ENCODE assay signal across 31 mouse cellular contexts in genomic region chr10:117342406-117342805, GRCm38 (mm10). TPM values are rescaled to one million over a fixed set of nuclear protein-coding genes. Genes with fewer than 3 reads are reported as not detected.
DNase-seq lines count a peak whose midpoint lies in the region; ATAC-seq and TF ChIP-seq lines count a peak whose summit lies in the region.
"Had no signal": no experiment of that assay in that cellular context is flagged by ENCODE, and none has a peak within 500 bp of the region (broad histone marks: within the 10 kb centered on the region; RNA-seq: fewer than 3 reads in every experiment).

No protein-coding gene starts in this region.

- TF ChIP-seq CTCF in ES-Bruce4 (IDR thresholded peaks at IDR 0.05; ENCODE audit: low read depth, low read length) = no peak

- no peaks in the 10 kb centered on the region for H3K27me3 ChIP-seq in embryonic facial prominence, embryonic 11.5 days (ENCODE audit: control insufficient read depth, insufficient read depth, low read length)
- no peaks in the 10 kb centered on the region for H3K27me3 ChIP-seq in embryonic facial prominence, embryonic 10.5 days (replicated peaks; ENCODE audit: low read depth, poor library complexity, severe bottlenecking)
- no peaks in the 10 kb centered on the region for H3K27me3 ChIP-seq in ES-Bruce4 (ENCODE audit: control insufficient read depth, insufficient read depth, low read length, poor library complexity, severe bottlenecking)
- no peaks in the 10 kb centered on the region for H3K27me3 ChIP-seq in limb, embryonic 14.5 days (ENCODE audit: control insufficient read depth, insufficient read depth, low read length)
- H3K27me3 ChIP-seq in forebrain, embryonic 12.5 days = no peaks in the 10 kb centered on the region
- H3K27me3 ChIP-seq: heart, embryonic 12.5 days; hindbrain, embryonic 13.5 days; kidney, embryonic 15.5 days; liver, embryonic 12.5 days; midbrain, embryonic 15.5 days; neural tube, embryonic 15.5 days; stomach, embryonic 15.5 days had no signal

- H3K9me3 ChIP-seq in embryonic facial prominence, embryonic 11.5 days (replicated peaks; ENCODE audit: control insufficient read depth, low read length) = no peaks in the 10 kb centered on the region
- no peaks in the 10 kb centered on the region for H3K9me3 ChIP-seq in embryonic facial prominence, embryonic 10.5 days
- H3K9me3 ChIP-seq in ES-Bruce4 (replicated peaks; ENCODE audit: control insufficient read depth, insufficient read depth, low read length, poor library complexity, severe bottlenecking) = no peaks in the 10 kb centered on the region
- H3K9me3 ChIP-seq in limb, embryonic 14.5 days (ENCODE audit: control insufficient read depth, low read length) = no peaks in the 10 kb centered on the region
- H3K9me3 ChIP-seq in forebrain, embryonic 12.5 days = no peaks in the 10 kb centered on the region
- H3K9me3 ChIP-seq: forebrain, embryonic 10.5 days; heart, embryonic 12.5 days; hindbrain, embryonic 13.5 days; kidney, embryonic 15.5 days; liver, embryonic 12.5 days; midbrain, embryonic 15.5 days; neural tube, embryonic 15.5 days; stomach, embryonic 15.5 days had no signal

- no peak for TF ChIP-seq EP300 in ES-Bruce4 (IDR thresholded peaks at IDR 0.05; ENCODE audit: insufficient read depth, low read depth, low read length)

- WGBS in embryonic facial prominence, embryonic 11.5 days = 68% methylated on average over 2 of the region's 2 CpGs
- 68% methylated on average over 2 of the region's 2 CpGs for WGBS in embryonic facial prominence, embryonic 10.5 days
- WGBS in limb, embryonic 14.5 days = 65% methylated on average over 2 of the region's 2 CpGs
- WGBS in forebrain, embryonic 12.5 days = 75% methylated on average over 2 of the region's 2 CpGs

- H3K9ac ChIP-seq in embryonic facial prominence, embryonic 11.5 days (replicated peaks; ENCODE audit: low read length) = no peak overlapping the region
- H3K9ac ChIP-seq in ES-Bruce4 (ENCODE audit: low read depth, poor library complexity, severe bottlenecking) = peak overlapping the region; percentile 72
- H3K9ac ChIP-seq in limb, embryonic 14.5 days (ENCODE audit: low read depth, low read length, severe bottlenecking) = no peak overlapping the region
- no peak overlapping the region for H3K9ac ChIP-seq in forebrain, embryonic 12.5 days
- H3K9ac ChIP-seq: heart, embryonic 12.5 days; hindbrain, embryonic 13.5 days; kidney, embryonic 15.5 days; liver, embryonic 12.5 days; midbrain, embryonic 15.5 days; neural tube, embryonic 15.5 days; stomach, embryonic 15.5 days had no signal

- peak; percentile 16 for DNase-seq in embryonic facial prominence, embryonic 11.5 days (ENCODE audit: low spot score)
- DNase-seq in embryonic facial prominence, embryonic 10.5 days (ENCODE audit: low spot score) = no peak
- DNase-seq in ZHBTc4 (ENCODE audit: low read depth, low spot score) = peak; percentile 87
- no peak for DNase-seq in limb, embryonic 14.5 days (ENCODE audit: low spot score)
- DNase-seq: adrenal gland, postnatal 14 days; cerebellum, adult 11-12 months; cerebellum, adult 9-11 months; embryo, embryonic 11 days; gastrocnemius, adult 2 months; heart, adult 2 months; heart, postnatal 4 days; kidney, adult 18-20 months; kidney, postnatal 25 days; lung, adult 18-20 months; lung, postnatal 10 days; retina, postnatal 1 day; right cerebral cortex, postnatal 14 days had no signal

- H3K4me2 ChIP-seq in embryonic facial prominence, embryonic 11.5 days (ENCODE audit: low read depth, low read length) = no peak overlapping the region
- no peak overlapping the region for H3K4me2 ChIP-seq in limb, embryonic 14.5 days (replicated peaks; ENCODE audit: low read depth, low read length, severe bottlenecking)
- H3K4me2 ChIP-seq in forebrain, embryonic 12.5 days = no peak overlapping the region
- H3K4me2 ChIP-seq: heart, embryonic 12.5 days; hindbrain, embryonic 13.5 days; kidney, embryonic 15.5 days; liver, embryonic 12.5 days; midbrain, embryonic 15.5 days; neural tube, embryonic 15.5 days; stomach, embryonic 15.5 days had no signal

- no peaks in the 10 kb centered on the region; the same call in 1 of the 2 replicates for H3K36me3 ChIP-seq in embryonic facial prominence, embryonic 11.5 days (replicated peaks; ENCODE audit: control insufficient read depth, insufficient read depth, low read depth, low read length)
- H3K36me3 ChIP-seq in embryonic facial prominence, embryonic 10.5 days (replicated peaks) = peaks cover 28% of the 10 kb centered on the region
- peaks cover 5% of the 10 kb centered on the region for H3K36me3 ChIP-seq in ES-Bruce4 (ENCODE audit: control insufficient read depth, insufficient read depth, low read length, poor library complexity, severe bottlenecking)
- peaks cover 11% of the 10 kb centered on the region; the same call in 1 of the 2 replicates for H3K36me3 ChIP-seq in limb, embryonic 14.5 days (ENCODE audit: control insufficient read depth, insufficient read depth, low read length)
- peaks cover 11% of the 10 kb centered on the region for H3K36me3 ChIP-seq in forebrain, embryonic 12.5 days (replicated peaks)
- H3K36me3 ChIP-seq: hindbrain, embryonic 13.5 days; midbrain, embryonic 15.5 days; stomach, embryonic 15.5 days had no signal

- H3K4me3 ChIP-seq in embryonic facial prominence, embryonic 11.5 days (ENCODE audit: low read depth, low read length) = no peak overlapping the region
- H3K4me3 ChIP-seq in embryonic facial prominence, embryonic 10.5 days = no peak overlapping the region
- H3K4me3 ChIP-seq in ES-Bruce4 (ENCODE audit: low read depth, low read length) = no peak overlapping the region
- H3K4me3 ChIP-seq in limb, embryonic 14.5 days (replicated peaks; ENCODE audit: low read length) = no peak overlapping the region
- H3K4me3 ChIP-seq in forebrain, embryonic 12.5 days (replicated peaks) = no peak overlapping the region
- H3K4me3 ChIP-seq: forebrain, embryonic 10.5 days; gastrocnemius, adult 2 months; heart, adult 2 months; heart, embryonic 12.5 days; hindbrain, embryonic 13.5 days; kidney, embryonic 15.5 days; liver, embryonic 12.5 days; midbrain, embryonic 15.5 days; neural tube, embryonic 15.5 days; stomach, embryonic 15.5 days had no signal

- H3K4me1 ChIP-seq in embryonic facial prominence, embryonic 11.5 days (ENCODE audit: control insufficient read depth, insufficient read depth, low read length) = no peaks in the 10 kb centered on the region
- H3K4me1 ChIP-seq in embryonic facial prominence, embryonic 10.5 days = no peaks in the 10 kb centered on the region
- H3K4me1 ChIP-seq in ES-Bruce4 (ENCODE audit: control insufficient read depth, insufficient read depth, low read length) = peaks cover 3% of the 10 kb centered on the region
- no peaks in the 10 kb centered on the region for H3K4me1 ChIP-seq in limb, embryonic 14.5 days (ENCODE audit: control insufficient read depth, insufficient read depth, low read length)
- no peaks in the 10 kb centered on the region for H3K4me1 ChIP-seq in forebrain, embryonic 12.5 days
- H3K4me1 ChIP-seq: forebrain, embryonic 10.5 days; hindbrain, embryonic 13.5 days; kidney, embryonic 15.5 days; liver, embryonic 12.5 days; midbrain, embryonic 15.5 days; neural tube, embryonic 15.5 days; stomach, embryonic 15.5 days had no signal

- H3K27ac ChIP-seq in embryonic facial prominence, embryonic 11.5 days (replicated peaks; ENCODE audit: low read depth, low read length) = no peak overlapping the region; the same call in 1 of the 2 replicates
- H3K27ac ChIP-seq in embryonic facial prominence, embryonic 10.5 days (replicated peaks) = no peak overlapping the region
- H3K27ac ChIP-seq in ES-Bruce4 (ENCODE audit: insufficient read depth, low read length) = peak overlapping the region; percentile 96
- 0 out of 2 replicates have a peak overlapping the region, but pooled peaks have one; percentile 8 for H3K27ac ChIP-seq in limb, embryonic 14.5 days (replicated peaks; ENCODE audit: low read depth, low read length)
- no peak overlapping the region for H3K27ac ChIP-seq in forebrain, embryonic 12.5 days
- H3K27ac ChIP-seq: forebrain, embryonic 10.5 days; gastrocnemius, adult 2 months; heart, adult 2 months; hindbrain, embryonic 13.5 days; kidney, embryonic 15.5 days; liver, embryonic 12.5 days; midbrain, embryonic 15.5 days; neural tube, embryonic 15.5 days; stomach, embryonic 15.5 days had no signal

- ATAC-seq in embryonic facial prominence, embryonic 11.5 days (replicated peaks; ENCODE audit: insufficient number of reproducible peaks, low FRiP score, low TSS enrichment, low read depth) = no peak
- ATAC-seq in limb, embryonic 14.5 days (ENCODE audit: low FRiP score, low read depth) = no peak
- ATAC-seq in forebrain, embryonic 12.5 days (ENCODE audit: low FRiP score) = no peak
- no peak for ATAC-seq in CD4-positive, CD25-positive, alpha-beta regulatory T cell, adult 4 months
- ATAC-seq: forebrain, embryonic 16.5 days; inflammation-experienced regulatory T-cells, adult 6 months; liver, embryonic 12.5 days; midbrain, embryonic 15.5 days had no signal

- TF ChIP-seq POLR2A in ES-Bruce4 (IDR thresholded peaks at IDR 0.05; ENCODE audit: insufficient read depth, low read length) = no peak
- no peak for TF ChIP-seq POLR2A in limb, embryonic 14.5 days (IDR thresholded peaks at IDR 0.05; ENCODE audit: borderline replicate concordance, extremely low read depth, insufficient read depth, insufficient read length)

RNA-seq across cellular contexts. Expression of gene Cpsf6, which starts 37.4 kb away (rescaled TPM):
- 212 and 223 TPM in 2 replicates for polyA plus RNA-seq in embryonic facial prominence, embryonic 11.5 days (2014; fragmentation: Nextera tagmentation; extraction: Ambion mirVana)
- polyA plus RNA-seq in embryonic facial prominence, embryonic 10.5 days (2016; fragmentation: Nextera tagmentation; extraction: Ambion mirVana) = 223 and 230 TPM in 2 replicates
- polyA plus RNA-seq in ES-Bruce4 (2011; ENCODE audit: insufficient read depth, insufficient read length, low read depth, missing spikeins) = 205 and 225 TPM in 2 replicates
- polyA plus RNA-seq in limb, embryonic 14.5 days (2012; rRNA removed) = 119 and 137 TPM in 2 replicates
- 144 and 153 TPM in 2 replicates for polyA plus RNA-seq in limb, embryonic 14.5 days (2014; fragmentation: Nextera tagmentation; extraction: Ambion mirVana)
- polyA plus RNA-seq in forebrain, embryonic 12.5 days (2016; fragmentation: Nextera tagmentation; extraction: Ambion mirVana) = 301 and 313 TPM in 2 replicates
- polyA plus RNA-seq in CD4-positive, CD25-positive, alpha-beta regulatory T cell, adult 4 months (2017; shearing (Covaris generic)) = 100 to 1,000 TPM; 116 to 124 TPM

RNA-seq across cellular contexts. Expression of gene Lyz1, which starts 49.7 kb away (rescaled TPM):
- not detected in 2 replicates for polyA plus RNA-seq in embryonic facial prominence, embryonic 11.5 days (2014; fragmentation: Nextera tagmentation; extraction: Ambion mirVana)
- not detected in 2 replicates for polyA plus RNA-seq in embryonic facial prominence, embryonic 10.5 days (2016; fragmentation: Nextera tagmentation; extraction: Ambion mirVana)
- not detected in 2 replicates for polyA plus RNA-seq in ES-Bruce4 (2011; ENCODE audit: insufficient read depth, insufficient read length, low read depth, missing spikeins)
- 0.14 and 0.33 TPM in 2 replicates for polyA plus RNA-seq in limb, embryonic 14.5 days (2012; rRNA removed)
- not detected in 2 replicates for polyA plus RNA-seq in limb, embryonic 14.5 days (2014; fragmentation: Nextera tagmentation; extraction: Ambion mirVana)
- not detected in 2 replicates for polyA plus RNA-seq in forebrain, embryonic 12.5 days (2016; fragmentation: Nextera tagmentation; extraction: Ambion mirVana)
- polyA plus RNA-seq in CD4-positive, CD25-positive, alpha-beta regulatory T cell, adult 4 months (2017; shearing (Covaris generic)) = not detected
- polyA plus RNA-seq: C2C12; forebrain, embryonic 10.5 days; forebrain, embryonic 16.5 days; hindbrain, embryonic 13.5 days; kidney, embryonic 15.5 days; liver, embryonic 12.5 days; midbrain, embryonic 15.5 days had no signal

Comparison
In these comparisons a context has a peak if more than half of its experiments do, and no peak if none do; other contexts are left out.
1. DNase-seq: peak in embryonic facial prominence, embryonic 11.5 days (single experiment) and ZHBTc4 (single experiment); none in embryonic facial prominence, embryonic 10.5 days (single experiment) and limb, embryonic 14.5 days (single experiment).
2. H3K27ac ChIP-seq: peak in ES-Bruce4 (single experiment) and limb, embryonic 14.5 days (single experiment); none in embryonic facial prominence, embryonic 11.5 days (single experiment), embryonic facial prominence, embryonic 10.5 days (single experiment) and forebrain, embryonic 12.5 days (single experiment).